Mouse (Mus musculus) spleen, postnatal 10 days (tissue): ENCODE data around the gene Pyroxd2.

Source experiments
- DNase-seq, 2 experiments: peaks; one replicate each; pipeline ENCODE4 v3.0.0; 2021 to 2022; ENCODE audit warnings: low spot score in 2 of 2

Gene Pyroxd2

DNA sequence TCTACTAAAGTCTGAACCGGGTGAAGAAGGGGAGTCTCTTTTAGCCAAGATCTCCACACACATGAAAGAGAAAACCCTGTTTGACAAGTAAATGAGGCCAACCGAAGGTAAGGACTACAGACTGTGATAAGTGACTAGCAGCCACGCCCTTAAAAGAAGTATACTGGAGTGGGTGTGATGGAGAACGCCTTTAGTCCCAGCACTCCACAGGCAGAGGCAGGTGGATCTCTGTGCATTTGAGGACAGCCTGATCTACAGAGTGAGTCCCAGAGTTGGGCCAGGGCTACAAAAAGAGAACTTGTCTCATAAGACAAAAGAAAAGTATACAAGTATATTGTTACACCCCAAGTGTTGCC is 6.7 kb downstream of the Pyroxd2 start:
- DNase-seq: no peak

DNA sequence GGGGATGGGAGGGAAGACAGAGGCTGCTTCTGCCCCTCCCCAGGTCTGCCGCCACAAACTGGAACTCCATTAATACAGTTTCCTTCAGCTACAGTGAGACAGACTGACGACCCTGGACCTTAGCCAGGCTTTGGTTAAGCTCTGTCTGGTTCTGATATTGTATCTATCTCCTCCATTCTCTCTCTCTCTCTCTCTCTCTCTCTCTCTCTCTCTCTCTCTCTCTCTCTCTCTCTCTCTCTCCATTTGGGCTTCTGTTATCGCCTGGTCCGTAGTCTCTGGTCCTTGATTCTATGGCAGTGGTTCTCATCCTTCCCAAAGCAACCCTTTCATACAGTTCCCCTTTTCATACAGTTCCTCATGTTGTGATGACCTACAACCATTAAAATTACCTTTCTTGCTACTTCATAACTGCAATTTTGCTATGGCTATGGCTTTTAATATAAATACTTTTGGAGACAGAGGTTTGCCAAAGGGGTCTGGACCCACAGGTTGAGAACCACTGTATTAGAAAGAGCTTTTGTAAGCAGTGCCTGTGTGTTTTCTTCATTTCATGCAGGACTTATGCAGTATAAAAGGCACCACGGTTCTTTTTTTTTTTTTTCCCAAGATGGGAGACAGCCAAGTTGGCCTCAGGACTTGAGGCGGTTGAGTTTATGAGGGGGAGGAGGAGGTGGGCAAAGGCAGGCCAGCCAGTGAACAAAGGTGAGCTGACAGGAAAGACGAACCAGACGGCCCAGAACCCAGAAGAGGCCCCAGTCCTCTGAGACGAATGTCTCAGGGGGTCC is 7.3 kb downstream of the Pyroxd2 start:
- DNase-seq: no peak

DNA sequence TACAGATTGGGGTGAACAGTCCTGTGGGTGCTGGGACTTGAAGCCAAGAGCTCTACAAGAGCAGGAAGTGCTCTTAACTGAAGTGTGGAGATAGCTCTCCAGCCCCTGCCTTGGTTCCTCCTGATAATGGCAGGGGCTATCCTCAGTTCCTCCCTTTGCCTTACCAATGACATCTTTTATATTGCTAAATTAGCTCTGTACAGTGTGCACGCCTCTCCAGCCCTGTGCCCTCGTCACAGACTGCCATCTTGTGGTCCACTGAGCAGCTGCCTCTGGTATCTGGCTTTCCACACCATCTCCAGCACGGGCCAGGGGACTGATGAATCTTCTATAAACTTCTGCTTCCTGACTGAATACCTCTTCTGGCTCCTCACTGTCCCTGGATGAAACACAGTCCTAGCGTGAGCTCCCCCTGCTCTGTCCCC is 8.4 kb downstream of the Pyroxd2 start:
- peak in 1 of 2 experiments; percentile 48 for DNase-seq

DNA sequence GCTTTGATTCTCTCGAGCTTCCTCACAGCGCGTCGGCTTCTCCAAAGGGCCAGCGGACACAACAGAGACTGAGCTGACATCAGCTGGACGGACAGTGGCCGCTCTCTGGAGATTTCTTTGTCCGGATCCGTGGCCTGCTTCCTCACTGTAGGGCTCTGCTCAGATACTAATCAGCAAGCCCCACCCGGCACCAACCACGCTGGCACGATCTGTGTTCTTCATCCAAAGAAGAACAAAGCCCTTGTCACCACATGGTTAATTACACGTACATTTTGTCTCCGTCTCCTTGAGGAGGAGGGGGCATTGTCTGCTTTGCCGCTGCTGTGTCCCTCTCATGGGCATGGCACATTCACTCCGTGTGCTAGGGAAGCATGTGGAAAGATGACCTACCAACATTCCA is 9.3 kb downstream of the Pyroxd2 start:
- DNase-seq: no peak

DNA sequence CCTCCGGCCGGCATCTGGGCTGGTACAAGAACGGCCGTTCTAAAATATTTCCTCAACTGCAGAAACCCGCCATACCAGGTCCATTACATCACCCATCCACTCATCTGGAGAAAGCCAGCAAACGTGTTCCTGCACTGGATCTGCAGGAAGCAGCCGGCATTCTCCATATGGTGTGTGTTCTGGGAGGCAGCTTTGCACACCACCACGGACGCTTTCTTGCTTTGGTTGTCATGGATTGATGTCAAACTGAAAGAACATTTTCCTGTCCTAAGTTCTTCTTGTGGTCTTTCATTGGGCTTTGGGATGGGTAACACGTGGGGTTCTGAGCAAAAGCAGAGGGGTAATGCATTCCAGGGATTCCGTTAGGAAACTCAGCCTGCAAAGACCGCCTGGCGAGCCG is 10.7 kb downstream of the Pyroxd2 start:
- DNase-seq: no peak

DNA sequence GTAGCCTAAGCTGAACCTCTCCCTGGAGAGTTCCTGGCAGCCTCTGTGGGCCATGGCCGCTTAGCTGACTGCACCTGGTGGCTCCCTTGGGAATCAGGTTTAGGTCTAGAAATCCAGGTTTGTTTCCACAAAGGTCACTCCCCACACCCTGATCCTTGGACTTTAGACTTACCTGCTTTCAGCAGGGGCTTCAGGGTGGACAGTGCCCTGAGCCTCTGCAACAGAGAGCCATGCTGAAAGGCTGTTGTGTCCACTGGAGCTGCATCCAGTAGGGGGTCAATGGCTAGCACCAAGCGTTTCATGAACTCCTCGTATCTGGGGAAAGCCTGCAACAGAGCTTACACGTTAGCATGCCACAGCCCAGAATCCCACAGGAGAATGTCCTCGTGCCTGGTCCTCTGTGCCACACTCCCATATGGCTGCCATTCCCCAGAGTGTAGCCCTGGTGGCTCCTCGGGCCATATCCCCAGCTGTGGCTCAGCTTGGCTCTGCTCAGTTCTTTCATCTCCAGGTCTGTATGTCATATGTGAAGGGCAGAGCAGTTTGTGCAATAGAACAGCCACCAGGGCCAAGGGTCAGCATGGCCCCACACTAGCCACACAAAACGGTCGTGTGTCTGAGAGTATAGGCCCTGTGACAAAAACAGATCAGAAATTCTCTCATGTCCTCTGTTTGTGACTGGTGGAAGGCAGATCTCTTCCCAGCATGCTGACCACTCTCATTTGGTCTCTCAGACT is 12.2 kb downstream of the Pyroxd2 start:
- no peak for DNase-seq

DNA sequence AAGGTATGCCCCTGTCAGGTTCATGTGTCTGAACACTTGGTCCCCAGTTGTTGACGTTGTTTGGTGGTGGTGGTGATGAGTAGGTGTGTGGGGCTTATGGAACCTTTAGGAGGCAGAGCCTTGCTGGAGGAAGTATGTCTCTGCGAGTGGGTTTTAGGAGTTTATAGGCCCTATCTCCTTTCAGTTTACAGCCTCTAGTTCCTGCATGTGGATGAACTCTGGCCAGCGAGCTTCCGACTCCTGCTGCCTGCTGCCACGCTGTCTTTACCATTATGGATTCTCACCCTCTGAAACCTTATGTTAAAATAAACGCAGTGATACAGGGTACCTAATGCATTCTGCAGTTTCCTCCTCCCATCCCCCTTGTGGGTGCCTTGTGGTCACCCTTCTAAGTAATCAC is 12.8 kb downstream of the Pyroxd2 start:
- no peak for DNase-seq

DNA sequence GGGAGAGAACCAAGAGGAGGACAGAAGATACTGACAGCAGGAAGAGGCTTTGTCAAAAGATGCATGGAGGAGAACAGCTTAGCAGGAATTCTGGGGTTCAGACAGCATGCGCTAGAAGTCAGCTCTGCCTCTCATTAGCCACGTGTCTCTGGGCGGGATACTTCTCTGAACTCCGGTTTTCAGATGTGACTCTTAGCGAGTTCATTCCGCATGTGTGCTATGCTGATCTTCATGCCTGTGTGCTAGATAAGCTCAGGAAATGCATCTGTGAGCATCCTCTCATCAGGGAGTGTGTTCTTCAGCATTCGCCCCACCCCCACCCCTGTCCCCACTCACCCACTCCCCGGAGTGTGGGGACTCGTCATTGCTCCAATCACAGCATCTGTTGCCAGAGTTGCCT is 14.8 kb downstream of the Pyroxd2 start:
- DNase-seq: no peak

DNA sequence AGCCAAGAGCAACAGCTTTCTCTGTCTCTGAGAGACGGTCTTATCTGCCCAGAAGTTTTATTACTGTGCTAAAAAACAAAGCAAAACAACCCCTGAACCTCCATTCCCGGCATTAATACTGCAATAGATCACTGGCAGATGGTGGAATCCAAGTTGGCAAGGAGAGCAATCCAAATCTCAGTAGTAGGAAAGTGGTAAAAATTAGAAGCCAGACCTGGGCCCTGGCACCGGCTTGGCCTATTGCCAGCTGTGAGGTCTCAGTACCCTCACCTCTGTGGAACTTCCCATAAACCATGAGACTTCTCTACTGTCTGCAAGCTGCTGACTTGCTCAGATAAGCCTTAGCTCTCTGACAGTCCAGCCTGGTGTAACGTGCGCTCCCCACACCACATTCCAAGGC is 17.6 kb downstream of the Pyroxd2 start:
- DNase-seq: no peak

DNA sequence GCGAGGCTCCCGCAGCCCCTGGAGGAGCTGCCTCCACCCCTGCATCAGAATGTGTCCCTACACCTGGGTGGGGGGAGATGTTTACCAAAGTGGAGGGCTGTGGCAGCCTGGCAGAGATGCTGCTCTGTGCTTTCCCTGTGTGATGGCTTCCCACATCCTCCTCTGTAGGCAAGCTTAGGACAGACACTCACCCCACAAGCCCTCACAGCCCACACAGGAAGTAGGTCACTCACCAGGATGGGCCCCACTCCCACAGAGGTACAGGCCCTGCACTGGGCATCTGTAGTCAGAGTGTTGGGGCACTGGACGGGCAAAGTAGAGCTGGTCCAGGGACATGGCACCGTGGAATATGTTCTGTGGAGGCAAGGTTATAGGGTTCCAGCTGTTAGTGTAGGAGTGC is 25.2 kb downstream of the Pyroxd2 start:
- no peak for DNase-seq

DNA sequence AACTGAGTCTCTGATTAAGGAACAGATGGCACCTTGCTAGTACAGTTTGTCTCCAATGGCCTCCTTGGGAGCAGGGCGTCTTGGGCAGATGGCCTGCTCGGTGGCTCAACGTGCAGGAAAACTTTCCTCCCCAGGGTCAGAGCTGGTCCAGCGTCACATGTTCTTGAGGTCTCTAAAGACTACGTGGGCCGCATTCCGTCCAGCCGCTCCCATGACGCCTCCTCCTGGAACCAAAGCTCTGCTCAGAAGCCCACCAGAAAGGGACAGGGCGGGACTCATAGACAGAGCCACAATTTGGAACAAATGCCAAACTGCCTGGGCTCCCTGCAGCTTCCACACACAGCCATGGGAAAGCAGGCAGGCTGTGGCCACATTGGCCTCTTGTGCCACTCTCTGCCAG is 25.8 kb downstream of the Pyroxd2 start:
- no peak for DNase-seq

DNA sequence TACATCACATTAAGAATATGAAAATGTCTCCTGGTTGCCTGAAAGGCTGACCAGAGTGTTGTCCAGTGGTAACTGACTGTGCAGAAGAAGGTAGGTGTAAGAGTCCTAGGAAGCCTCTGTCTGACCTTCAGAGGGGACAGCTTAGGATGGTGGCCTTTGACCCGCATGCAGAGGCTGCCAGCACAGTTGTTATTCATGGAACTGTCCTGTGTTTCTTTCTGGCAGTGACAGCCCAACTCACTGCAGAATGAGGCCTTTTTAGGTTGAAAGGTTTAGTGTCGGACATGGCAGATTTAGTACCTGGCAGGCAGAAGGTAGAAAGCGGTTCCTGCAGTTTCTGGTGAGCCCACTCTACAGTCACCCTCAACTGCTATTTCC is 26.6 kb downstream of the Pyroxd2 start:
- no peak for DNase-seq

DNA sequence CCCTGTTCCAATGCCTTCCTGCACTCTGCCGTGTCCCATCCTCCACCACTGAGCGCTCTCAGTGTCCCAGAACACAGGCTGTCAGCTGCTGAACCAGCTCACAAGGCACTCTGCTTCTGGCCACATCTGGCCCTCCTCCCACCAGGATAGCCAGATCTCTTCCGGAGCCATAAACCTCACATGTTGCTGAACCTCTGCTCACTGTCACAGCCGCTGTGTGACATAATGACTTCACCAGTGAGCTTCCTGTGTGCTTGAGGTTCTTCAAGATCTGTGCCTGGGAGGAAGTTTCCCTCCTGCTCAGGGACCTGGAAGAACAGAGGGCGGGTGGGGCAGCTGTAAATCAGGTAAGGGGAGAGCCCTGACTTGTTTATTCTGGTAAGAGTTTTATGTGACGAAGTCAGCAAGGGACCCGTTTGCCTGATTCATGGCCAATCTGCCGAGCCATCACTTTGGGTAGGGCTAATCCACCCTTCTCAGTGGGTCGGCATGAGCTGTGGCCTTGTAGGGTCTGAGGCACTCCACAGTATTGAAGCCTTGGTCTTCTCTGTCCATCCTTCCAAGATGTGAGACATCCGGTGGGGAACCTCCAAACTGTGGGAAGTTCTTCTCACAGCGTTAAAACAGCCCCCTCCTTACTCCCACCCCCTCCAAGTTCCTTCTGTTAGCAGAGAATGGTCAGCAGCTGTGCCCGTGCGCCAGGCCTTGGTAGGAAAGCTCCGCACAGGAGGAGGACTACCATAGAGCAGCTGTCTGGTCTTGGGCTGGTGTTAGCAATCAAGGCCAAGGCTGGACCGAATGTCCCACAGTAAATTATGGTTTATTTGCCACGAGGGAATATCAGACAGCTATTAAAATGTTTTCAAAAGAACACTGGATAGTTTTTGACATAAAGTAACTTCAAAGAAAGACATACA is 27.3 kb downstream of the Pyroxd2 start:
- DNase-seq: no peak

DNA sequence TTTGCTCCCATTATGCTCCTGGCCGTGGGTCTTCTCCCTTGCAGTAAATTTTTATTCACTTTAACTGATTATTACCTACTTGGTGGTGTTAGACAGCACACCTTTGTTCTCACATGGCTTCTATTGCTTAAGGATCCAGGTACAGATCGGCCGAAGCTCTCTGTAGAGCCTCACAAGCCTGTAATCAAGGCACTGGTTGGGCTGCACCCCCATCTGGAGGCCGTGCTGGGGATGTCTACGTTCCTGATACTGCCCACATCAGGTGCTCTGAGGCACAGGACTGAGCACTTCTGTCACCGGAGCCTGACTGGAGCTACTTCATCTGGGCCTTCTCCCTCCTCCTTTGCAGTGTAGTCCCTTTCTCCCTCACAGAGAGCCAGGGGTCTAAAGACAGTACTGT is 29.3 kb downstream of the Pyroxd2 start:
- DNase-seq: no peak

DNA sequence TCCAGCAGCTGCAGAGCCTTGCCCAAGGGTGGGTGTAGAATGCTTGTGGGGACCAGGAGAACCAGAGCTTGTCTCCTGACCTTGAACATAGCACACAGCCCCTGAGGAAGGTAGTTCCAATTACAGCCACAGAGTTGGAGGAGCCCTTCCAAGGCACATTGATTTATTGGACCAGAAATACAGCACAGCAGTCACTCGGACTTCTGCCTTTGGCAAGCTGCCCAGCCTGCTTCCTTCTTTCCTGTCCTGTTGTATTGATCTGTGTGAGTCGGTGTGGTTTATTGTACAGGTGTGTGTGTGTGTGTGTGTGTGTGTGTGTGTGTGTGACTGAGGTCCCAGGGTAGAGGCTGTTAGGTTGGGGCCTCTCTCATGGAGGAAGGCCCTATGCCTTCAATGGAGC is 30.1 kb downstream of the Pyroxd2 start:
- DNase-seq: no peak

DNA sequence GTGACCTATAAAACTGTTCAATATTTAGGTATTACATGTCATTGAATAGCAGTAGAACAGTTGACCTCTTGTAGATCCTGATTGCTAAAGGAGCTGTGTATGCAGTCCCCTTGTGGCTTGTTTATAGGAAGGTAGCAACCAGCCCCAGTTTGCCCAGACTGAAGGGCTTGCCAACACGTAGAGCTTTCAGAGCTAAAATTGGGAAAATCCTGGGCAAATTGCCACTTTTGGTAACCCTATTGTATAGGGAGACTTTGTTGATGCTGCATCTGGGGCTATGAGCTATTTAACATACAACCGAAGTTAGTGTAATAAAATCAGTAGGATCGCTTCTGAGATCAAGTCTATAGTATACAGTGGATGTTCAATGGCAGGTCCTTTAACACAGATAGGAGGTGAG is 34.5 kb downstream of the Pyroxd2 start:
- DNase-seq: no peak

DNA sequence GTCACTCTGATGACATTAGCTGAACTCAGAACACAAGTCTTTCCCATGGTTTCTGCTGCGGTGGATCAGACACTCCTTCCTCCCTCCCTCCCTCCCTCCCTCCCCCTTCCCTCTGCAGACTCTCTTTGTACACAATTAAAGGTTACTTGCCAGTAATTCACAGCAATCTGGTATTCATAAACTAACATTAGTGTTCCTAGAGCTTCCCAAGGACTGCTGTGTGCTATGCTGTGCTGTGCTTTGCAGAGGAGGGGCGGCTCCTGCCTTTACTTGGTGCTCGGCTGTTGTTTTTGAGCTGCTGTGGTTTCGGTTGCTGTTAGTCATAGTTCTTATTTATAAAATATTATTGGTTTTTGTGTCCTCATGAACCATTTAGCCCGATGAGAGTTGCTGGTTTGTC is 34.9 kb downstream of the Pyroxd2 start:
- no peak for DNase-seq

DNA sequence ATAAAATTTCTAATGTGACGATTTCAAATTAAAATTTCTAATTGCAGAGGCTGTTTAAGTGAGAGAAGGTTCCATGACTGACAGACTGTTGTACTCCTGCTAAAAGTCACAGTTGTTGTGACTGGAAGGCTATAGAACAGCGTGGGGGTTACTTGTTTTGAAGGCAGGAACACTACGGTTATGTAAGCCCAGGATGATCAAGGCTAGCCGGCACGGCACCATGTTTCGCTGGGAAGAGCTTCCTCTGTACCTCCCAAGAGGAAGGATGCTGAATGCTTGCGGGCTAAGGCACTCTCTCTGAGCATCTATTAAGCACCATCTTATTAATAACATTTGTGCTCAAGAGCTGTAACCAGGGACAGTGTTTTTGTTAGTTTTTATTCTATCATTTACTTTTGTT is 36.1 kb downstream of the Pyroxd2 start:
- DNase-seq: no peak

DNA sequence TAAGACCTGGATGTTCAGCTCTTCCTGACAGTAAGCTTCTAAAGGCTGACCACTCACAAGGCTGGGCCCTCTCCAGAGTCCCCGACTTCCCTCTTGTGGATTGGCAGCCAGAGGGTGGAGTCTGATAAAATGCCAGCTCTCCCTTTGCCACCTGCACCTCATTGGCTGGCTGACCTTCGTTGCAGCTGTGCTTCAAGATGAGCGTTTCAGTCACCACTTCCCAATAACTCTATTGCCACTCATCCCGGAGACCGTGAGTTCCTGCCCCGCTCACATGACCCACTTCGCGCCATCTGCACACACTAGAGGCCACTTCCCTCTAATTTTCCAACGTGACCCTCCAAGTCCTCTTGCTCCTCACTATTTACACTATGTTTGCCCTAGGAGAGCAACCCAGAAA is 38.8 kb downstream of the Pyroxd2 start:
- no peak for DNase-seq

DNA sequence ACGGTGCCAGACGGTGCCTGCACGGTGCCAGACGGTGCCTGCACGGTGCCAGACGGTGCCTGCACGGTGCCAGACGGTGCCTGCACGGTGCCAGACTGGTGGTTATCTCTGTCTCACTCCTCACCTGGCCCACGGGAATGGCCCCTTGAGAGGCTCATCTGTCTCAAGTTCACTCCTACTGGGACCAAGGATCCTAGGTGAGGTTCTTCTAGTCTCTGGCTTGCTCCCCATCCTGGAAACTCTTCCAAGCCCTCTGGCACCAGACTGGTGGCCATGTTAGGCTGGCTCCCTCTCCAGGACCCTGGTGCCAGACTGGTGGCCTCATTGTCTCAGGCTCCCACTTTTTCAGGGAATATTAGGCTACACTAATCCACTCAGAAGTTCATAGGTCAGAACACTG is 53.1 kb downstream of the Pyroxd2 start:
- no peak for DNase-seq

DNA sequence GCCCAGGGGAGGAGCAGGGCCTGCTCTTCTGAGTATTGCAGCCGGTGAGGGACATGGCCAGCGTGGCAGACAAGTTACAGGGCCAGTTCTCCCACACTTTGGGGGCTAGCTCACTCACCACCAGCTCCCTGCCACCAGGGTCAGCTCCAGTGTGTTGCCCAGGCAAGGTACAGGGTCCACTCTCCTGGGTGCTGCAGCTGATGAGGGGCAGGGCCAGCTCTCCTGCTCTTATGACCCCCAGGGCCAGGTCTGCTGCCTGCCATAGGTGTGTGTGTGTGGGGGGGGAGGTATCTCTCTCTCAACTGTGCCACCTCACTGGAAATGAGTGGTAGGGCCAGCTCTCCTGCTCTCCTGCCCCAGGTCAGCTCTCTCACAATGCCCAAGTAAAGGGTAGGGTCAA is 54.0 kb downstream of the Pyroxd2 start:
- no peak for DNase-seq

DNA sequence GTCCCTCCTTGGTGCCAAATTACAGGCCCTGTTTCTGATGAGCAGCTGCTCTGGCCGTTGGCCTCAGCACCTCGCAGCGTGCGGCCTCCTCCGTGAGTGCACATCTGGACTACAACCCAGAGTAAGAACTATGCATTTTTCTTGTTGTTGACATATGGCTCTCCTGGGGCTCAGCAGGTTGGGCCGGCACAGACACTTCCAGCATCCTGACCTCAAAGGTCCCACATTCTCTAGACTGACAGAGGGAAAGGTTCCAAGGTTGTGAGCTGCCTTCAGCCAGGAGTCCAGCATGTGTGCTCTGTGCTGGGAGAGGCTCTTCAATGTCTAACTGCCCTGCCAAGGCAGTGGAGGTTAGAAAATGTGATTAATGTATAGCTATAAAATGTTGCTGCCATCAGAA is 55.2 kb downstream of the Pyroxd2 start:
- no peak for DNase-seq

DNA sequence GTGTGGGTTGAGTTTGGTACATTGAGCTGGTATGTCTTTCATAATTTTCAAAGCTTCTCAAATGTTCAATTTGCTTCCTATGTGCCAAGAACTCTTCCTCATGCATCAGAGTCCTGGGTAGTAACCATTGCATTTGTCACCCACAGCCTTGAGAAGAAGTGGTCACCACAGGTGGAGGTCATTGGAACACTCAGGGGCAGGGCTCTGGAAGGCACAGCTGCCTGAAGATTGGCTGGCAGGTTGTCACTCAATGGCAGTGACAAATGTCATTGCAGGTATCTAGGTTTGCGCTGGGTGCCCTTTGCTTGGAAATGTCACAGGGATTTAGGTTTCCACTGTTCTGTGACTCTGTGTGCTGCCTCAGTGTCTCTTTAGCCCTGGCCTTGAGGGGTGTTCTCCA is 62.3 kb downstream of the Pyroxd2 start:
- no peak for DNase-seq
